ENCODE assay signal across 8 mouse cellular contexts in the genomic region with DNA sequence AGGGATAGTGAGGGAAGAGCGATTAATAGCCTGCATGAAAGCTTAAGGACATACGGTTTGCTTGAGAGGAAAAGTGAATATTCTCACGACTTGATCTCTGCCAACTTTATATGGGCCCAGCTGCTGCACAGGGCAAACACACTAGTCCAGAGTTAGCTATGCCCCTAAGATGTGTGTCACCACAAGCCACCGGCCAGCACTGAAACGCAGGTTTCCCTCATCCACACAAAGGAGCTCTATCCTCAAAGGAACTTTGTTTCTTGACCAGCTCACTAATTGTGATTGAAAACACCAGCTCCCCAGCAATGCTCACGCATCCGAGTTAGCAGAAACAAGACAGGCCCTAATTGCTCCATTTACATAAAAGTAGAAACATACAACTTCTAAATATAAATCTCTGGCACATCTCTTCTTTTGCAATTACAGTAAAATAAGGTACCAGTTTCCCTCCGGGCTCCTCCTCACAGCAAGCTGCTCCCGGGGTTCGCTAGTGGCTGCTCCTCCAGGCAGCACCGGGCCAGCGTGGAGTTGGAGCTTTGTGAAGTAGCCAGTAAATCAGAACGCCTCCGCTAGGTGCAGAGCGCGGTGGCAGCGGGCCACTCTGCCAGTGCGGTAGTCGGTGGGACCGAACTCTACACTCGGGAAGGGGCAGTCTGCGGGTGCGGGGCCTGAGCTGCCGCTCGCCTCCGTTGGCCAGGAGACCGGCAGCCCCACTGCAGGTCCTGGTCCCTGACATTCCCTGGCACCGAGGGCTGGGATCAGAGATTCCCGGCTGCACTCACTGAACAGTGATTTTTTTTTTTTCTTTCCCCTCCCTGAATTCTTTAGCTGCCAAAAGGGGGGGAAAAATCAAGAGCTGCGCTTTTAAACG. TPM values are rescaled to one million over a fixed set of nuclear protein-coding genes. Genes with fewer than 3 reads are reported as not detected.
DNase-seq lines count a peak whose midpoint lies in the region; ATAC-seq and TF ChIP-seq lines count a peak whose summit lies in the region.

Gene Inhba (plus strand): TSS at position 480 of the 871 bp plus-strand sequence.

- peak within 1 kb of the TSS; percentile 32 for H3K4me3 ChIP-seq in erythroblast, embryonic 14.5 days (replicated peaks)
- H3K4me3 ChIP-seq in hindbrain, embryonic 15.5 days, result peak within 1 kb of the TSS; percentile 48
- H3K4me3 ChIP-seq in small intestine, adult 2 months (ENCODE audit: low read depth, low read length), result peak within 1 kb of the TSS; percentile 57

- 4% methylated on average over 31 of the region's 31 CpGs for WGBS in hindbrain, embryonic 15.5 days
- 15% methylated on average over 31 of the region's 31 CpGs for WGBS in small intestine, adult 2 months

- peak within 1 kb of the TSS; percentile 89 for H3K4me2 ChIP-seq in hindbrain, embryonic 15.5 days

- H3K4me1 ChIP-seq in erythroblast, embryonic 14.5 days (ENCODE audit: control insufficient read depth), result no peaks in the 10 kb centered on the region
- H3K4me1 ChIP-seq in hindbrain, embryonic 15.5 days (replicated peaks), result peaks cover 10% of the 10 kb centered on the region
- H3K4me1 ChIP-seq in small intestine, adult 2 months (ENCODE audit: control insufficient read depth, insufficient read depth, insufficient read length, low read length), result 0 out of 2 replicates have a peak, but pooled peaks cover 3% of the 10 kb centered on the region

- TF ChIP-seq CTCF in small intestine, adult 2 months (IDR thresholded peaks at IDR 0.05; ENCODE audit: extremely low read depth, insufficient read length, insufficient replicate concordance, low read depth, low read length), result no peak

- no peak for TF ChIP-seq POLR2A in small intestine, adult 2 months (IDR thresholded peaks at IDR 0.05; ENCODE audit: low read depth, low read length)

- intact Hi-C loops in left cerebral cortex, postnatal 4 days (cut with DNase I), result loop anchor here (10.0 kb wide), 1 partner anchor 953 kb away; no protein-coding TSS in a partner anchor

- H3K9ac ChIP-seq in hindbrain, embryonic 15.5 days, result peak within 1 kb of the TSS; percentile 51

- peaks cover 18% of the 10 kb centered on the region for H3K27me3 ChIP-seq in erythroblast, embryonic 14.5 days (ENCODE audit: control insufficient read depth)
- H3K27me3 ChIP-seq in hindbrain, embryonic 15.5 days, result no peaks in the 10 kb centered on the region
- no peaks in the 10 kb centered on the region; the same call in 1 of the 2 replicates for H3K27me3 ChIP-seq in small intestine, adult 2 months (ENCODE audit: control insufficient read depth, insufficient read depth, low read length)

- ATAC-seq in erythroblast, adult 5-6 weeks (replicated peaks; ENCODE audit: low FRiP score, poor library complexity, severe bottlenecking), result no peak
- ATAC-seq in hindbrain, embryonic 15.5 days (ENCODE audit: low FRiP score, low read depth), result peak; percentile 75

- DNase-seq in cerebellum, adult 9-11 months, result peak; percentile 25
- DNase-seq in gastrocnemius, adult 18-20 months (ENCODE audit: low spot score), result peak; percentile 14
- peak; percentile 43 for DNase-seq in left cerebral cortex, postnatal 4 days
- peak; percentile 55 for DNase-seq in mesoderm, embryonic 11.5 days (ENCODE audit: low read depth, low spot score)

- no peak within 1 kb of the TSS for H3K27ac ChIP-seq in hindbrain, embryonic 15.5 days (replicated peaks)
- no peak within 1 kb of the TSS for H3K27ac ChIP-seq in small intestine, adult 2 months (ENCODE audit: insufficient read depth, low read depth, low read length)

- H3K9me3 ChIP-seq in erythroblast, embryonic 14.5 days (ENCODE audit: control insufficient read depth, low read length), result no peaks in the 10 kb centered on the region
- no peaks in the 10 kb centered on the region for H3K9me3 ChIP-seq in hindbrain, embryonic 15.5 days

- H3K36me3 ChIP-seq in erythroblast, embryonic 14.5 days (ENCODE audit: control insufficient read depth), result no peaks in the 10 kb centered on the region
- no peaks in the 10 kb centered on the region for H3K36me3 ChIP-seq in hindbrain, embryonic 15.5 days
- H3K36me3 ChIP-seq in small intestine, adult 2 months (ENCODE audit: control insufficient read depth, insufficient read depth, low read length), result no peaks in the 10 kb centered on the region

RNA-seq across cellular contexts. Expression of gene Inhba, which starts in this region (rescaled TPM):
- polyA plus RNA-seq in erythroblast, embryonic 14.5 days (2012), result not detected in 2 replicates
- 7.5 and 7.9 TPM in 2 replicates for total RNA-seq in erythroblast, adult 5-6 weeks (2015; ENCODE audit: low replicate concordance)
- 2.5 and 3.8 TPM in 2 replicates for total RNA-seq in erythroblast, adult 5-6 weeks (2017; ENCODE audit: low replicate concordance)
- 1 to 10 TPM in 1 of 2 experiments, under 1 TPM in 1; 0.75 to 2.3 TPM for total RNA-seq in gastrocnemius, adult 18-20 months (2021)
- polyA plus RNA-seq in hindbrain, embryonic 15.5 days (2015; fragmentation: Nextera tagmentation; extraction: Ambion mirVana), result 1.5 TPM in 2 replicates
- total RNA-seq in left cerebral cortex, postnatal 4 days (2021), result 10 to 100 TPM; 27.4 to 31.8 TPM
- 0.48 and 0.70 TPM in 2 replicates for polyA plus RNA-seq in small intestine, adult 2 months (2012; rRNA removed)
